Mouse (Mus musculus): ENCODE measurements around the gene Mfap1a. TPM values are rescaled to one million over a fixed set of nuclear protein-coding genes. Genes with fewer than 3 reads are reported as not detected.

Gene Mfap1a
- polyA plus RNA-seq, 1 experiment, result 23.0 TPM

GRCm38 (mm10) chr2:121456692-121457642, 49.5 kb downstream of the Mfap1a start, which contains the start of gene Serinc4:
Gene Serinc4, minus strand, starts transcription at chr2:121456781.
- peak; percentile 86; the same call in 1 of the 2 replicates for TF ChIP-seq POLR2A (IDR thresholded peaks at IDR 0.05; ENCODE audit: borderline replicate concordance, control insufficient read depth, low read depth, low read length)
- no peak for TF ChIP-seq CTCF (IDR thresholded peaks at IDR 0.05; ENCODE audit: control insufficient read depth, insufficient read depth, low read length)
- peak within 1 kb of the TSS; percentile 97 for H3K4me3 ChIP-seq (replicated peaks; ENCODE audit: control insufficient read depth, low read depth, low read length)
- WGBS, result 3% methylated on average over 41 of the region's 41 CpGs
- peak within 1 kb of the TSS; percentile 88 for H3K27ac ChIP-seq (ENCODE audit: control insufficient read depth, insufficient read depth, low read depth, low read length, poor library complexity)
- no peaks in the 10 kb centered on the region; the same call in 1 of the 2 replicates for H3K4me1 ChIP-seq (ENCODE audit: control insufficient read depth, insufficient read depth, low read length)

GRCm38 (mm10) chr2:121455534-121455933, 50.9 kb downstream of the Mfap1a start:
- Histone ChIP-seq H3K4me1 (ENCODE audit: control insufficient read depth, insufficient read depth, low read length) (no peaks in the 10 kb centered on the region; the same call in 1 of the 2 replicates), H3K27ac (ENCODE audit: control insufficient read depth, insufficient read depth, low read depth, low read length, poor library complexity) (no peak overlapping the region), H3K4me3 (replicated peaks; ENCODE audit: control insufficient read depth, low read depth, low read length) (no peak overlapping the region)
- no peak for TF ChIP-seq CTCF (IDR thresholded peaks at IDR 0.05; ENCODE audit: control insufficient read depth, insufficient read depth, low read length)
- TF ChIP-seq POLR2A (IDR thresholded peaks at IDR 0.05; ENCODE audit: borderline replicate concordance, control insufficient read depth, low read depth, low read length), result peak; percentile 21; the same call in 1 of the 2 replicates
- 85% methylated on average over 5 of the region's 5 CpGs for WGBS

GRCm38 (mm10) chr2:121453917-121454316, 52.5 kb downstream of the Mfap1a start:
- no peak for TF ChIP-seq CTCF (IDR thresholded peaks at IDR 0.05; ENCODE audit: control insufficient read depth, insufficient read depth, low read length)
- no peak for TF ChIP-seq POLR2A (IDR thresholded peaks at IDR 0.05; ENCODE audit: borderline replicate concordance, control insufficient read depth, low read depth, low read length)
- H3K4me1 ChIP-seq (ENCODE audit: control insufficient read depth, insufficient read depth, low read length), result no peaks in the 10 kb centered on the region; the same call in 1 of the 2 replicates
- no peak overlapping the region for H3K4me3 ChIP-seq (replicated peaks; ENCODE audit: control insufficient read depth, low read depth, low read length)
- 95% methylated on average over 6 of the region's 6 CpGs for WGBS
- no peak overlapping the region for H3K27ac ChIP-seq (ENCODE audit: control insufficient read depth, insufficient read depth, low read depth, low read length, poor library complexity)

GRCm38 (mm10) chr2:121452990-121453389, 53.5 kb downstream of the Mfap1a start, which contains the start of gene Hypk:
Gene Hypk, plus strand, starts transcription at chr2:121453290.
- H3K4me1 ChIP-seq (ENCODE audit: control insufficient read depth, insufficient read depth, low read length), result no peaks in the 10 kb centered on the region; the same call in 1 of the 2 replicates
- H3K27ac ChIP-seq (ENCODE audit: control insufficient read depth, insufficient read depth, low read depth, low read length, poor library complexity), result no peak within 1 kb of the TSS
- no peak for TF ChIP-seq CTCF (IDR thresholded peaks at IDR 0.05; ENCODE audit: control insufficient read depth, insufficient read depth, low read length)
- no peak for TF ChIP-seq POLR2A (IDR thresholded peaks at IDR 0.05; ENCODE audit: borderline replicate concordance, control insufficient read depth, low read depth, low read length)
- 68% methylated on average over 4 of the region's 4 CpGs for WGBS
- H3K4me3 ChIP-seq (replicated peaks; ENCODE audit: control insufficient read depth, low read depth, low read length), result no peak within 1 kb of the TSS

GRCm38 (mm10) chr2:121452361-121452760, 54.1 kb downstream of the Mfap1a start:
- Histone ChIP-seq H3K4me1 (ENCODE audit: control insufficient read depth, insufficient read depth, low read length) (no peaks in the 10 kb centered on the region; the same call in 1 of the 2 replicates), H3K27ac (ENCODE audit: control insufficient read depth, insufficient read depth, low read depth, low read length, poor library complexity) (no peak overlapping the region), H3K4me3 (replicated peaks; ENCODE audit: control insufficient read depth, low read depth, low read length) (no peak overlapping the region)
- TF ChIP-seq CTCF (IDR thresholded peaks at IDR 0.05; ENCODE audit: control insufficient read depth, insufficient read depth, low read length) (no peak), POLR2A (IDR thresholded peaks at IDR 0.05; ENCODE audit: borderline replicate concordance, control insufficient read depth, low read depth, low read length) (no peak)
- WGBS, result 76% methylated on average over 4 of the region's 4 CpGs

- Histone ChIP-seq H3K27ac (ENCODE audit: control insufficient read depth, insufficient read depth, low read depth, low read length, poor library complexity) (peak overlapping the region; percentile 98), H3K4me3 (replicated peaks; ENCODE audit: control insufficient read depth, low read depth, low read length) (peak overlapping the region; percentile 76), H3K4me1 (ENCODE audit: control insufficient read depth, insufficient read depth, low read length) (no peaks in the 10 kb centered on the region)
- no peak for TF ChIP-seq POLR2A (IDR thresholded peaks at IDR 0.05; ENCODE audit: borderline replicate concordance, control insufficient read depth, low read depth, low read length)
- WGBS, result under 1% methylated on average over 7 of the region's 7 CpGs
These were observed 56.4 kb downstream of the Mfap1a start for GRCm38 (mm10) chr2:121450093-121450492.

- peak overlapping the region; percentile 98 for H3K27ac ChIP-seq (ENCODE audit: control insufficient read depth, insufficient read depth, low read depth, low read length, poor library complexity)
- peak overlapping the region; percentile 76 for H3K4me3 ChIP-seq (replicated peaks; ENCODE audit: control insufficient read depth, low read depth, low read length)
- TF ChIP-seq POLR2A (IDR thresholded peaks at IDR 0.05; ENCODE audit: borderline replicate concordance, control insufficient read depth, low read depth, low read length) (no peak), CTCF (IDR thresholded peaks at IDR 0.05; ENCODE audit: control insufficient read depth, insufficient read depth, low read length) (no peak)
- H3K4me1 ChIP-seq (ENCODE audit: control insufficient read depth, insufficient read depth, low read length), result no peaks in the 10 kb centered on the region
- under 1% methylated on average over 54 of the region's 54 CpGs for WGBS
These were observed 56.9 kb downstream of the Mfap1a start for GRCm38 (mm10) chr2:121449545-121450011.
